Comparison of ENCODE assay signal across 19 mouse cellular contexts in the genomic region with DNA sequence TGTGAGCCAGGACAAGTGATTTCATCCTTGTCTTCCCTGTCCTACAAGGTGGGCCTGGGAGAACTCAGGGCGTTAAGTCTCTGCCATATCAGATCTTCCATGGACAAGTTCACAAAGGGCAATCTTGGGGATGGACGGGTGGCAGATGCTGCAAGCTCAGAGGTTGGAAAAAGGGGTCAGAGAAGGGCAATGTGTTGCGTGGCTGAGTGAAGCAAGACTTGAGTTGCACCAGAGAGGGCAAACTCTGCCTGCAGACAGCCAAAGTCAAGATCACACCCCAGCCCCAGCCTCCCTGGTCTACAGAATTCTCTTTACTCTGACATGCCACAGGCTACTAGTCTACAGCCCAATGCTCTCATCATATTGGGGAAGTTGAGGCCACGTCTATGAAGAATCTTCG. TPM values are rescaled to one million over a fixed set of nuclear protein-coding genes. Genes with fewer than 3 reads are reported as not detected.
DNase-seq lines count a peak whose midpoint lies in the region; TF ChIP-seq lines count a peak whose summit lies in the region.
"Not testable (repeated sequence)": the region's sequence is repeated elsewhere in the genome, so short reads cannot be mapped to it uniquely, and the experiment has no call there.
"Had no signal": no experiment of that assay in that cellular context is flagged by ENCODE, and none has a peak within 500 bp of the region (broad histone marks: within the 10 kb centered on the region; RNA-seq: fewer than 3 reads in every experiment).

No protein-coding gene starts in this region.

- H3K4me3 ChIP-seq in lung, adult 2 months (replicated peaks; ENCODE audit: extremely low read depth, low read depth, low read length) = not testable (repeated sequence)

- DNase-seq in adrenal gland, adult 8-10 months = peak; percentile 43
- DNase-seq in adrenal gland, postnatal 36 days = peak; percentile 55 to 60
- DNase-seq in kidney, postnatal 10 days = peak; percentile 5
- DNase-seq in lung, adult 2 months = peak; percentile 15
- DNase-seq in lung, postnatal 36 days = peak; percentile 34
- peak; percentile 3 to 11 for DNase-seq in spleen, postnatal 10 days (ENCODE audit: low spot score in 2 of 2)

- not testable (repeated sequence) for TF ChIP-seq CTCF in lung, adult 2 months (IDR thresholded peaks at IDR 0.05; ENCODE audit: insufficient read depth, low read length)

- TF ChIP-seq POLR2A in lung, adult 2 months (IDR thresholded peaks at IDR 0.05; ENCODE audit: borderline replicate concordance, extremely low read depth, low read depth, low read length) = not testable (repeated sequence)

- 74% methylated on average over 5 of the region's 5 CpGs for WGBS in lung, adult 2 months

- H3K4me1 ChIP-seq in lung, adult 2 months (ENCODE audit: control insufficient read depth, insufficient read depth, low read length) = not testable (repeated sequence)

RNA-seq across cellular contexts. Expression of a gene that starts 6.3 kb away (rescaled TPM):
- total RNA-seq in adrenal gland, adult 8-10 months (2022) = 1 to 10 TPM in 3 of 4 experiments, under 1 TPM in 1; 0.86 to 4.1 (median 1.9) TPM
- total RNA-seq in adrenal gland, postnatal 36 days (2021) = 1 to 10 TPM in 1 of 2 experiments, not detected in 1; 5.0 TPM
- polyA plus RNA-seq in lung, adult 2 months (2012; rRNA removed) = 1.1 and 5.0 TPM in 2 replicates
- total RNA-seq: CH12.LX; hematopoietic stem cell, adult 5-6 weeks; hindbrain, postnatal 0 days had no signal
- polyA plus RNA-seq: activated CD4-positive, CD25-positive, alpha-beta regulatory T cell, adult 4 months; cortical plate, adult 2 months; forebrain, embryonic 11.5 days; forebrain, embryonic 15.5 days; hindbrain, embryonic 13.5 days; hindbrain, postnatal 0 days had no signal

RNA-seq across cellular contexts. Expression of a gene that starts 39.5 kb away (rescaled TPM):
- 1 to 10 TPM in 1 of 4 experiments, under 1 TPM in 2, not detected in 1; 0.56 to 1.4 (median 0.70) TPM for total RNA-seq in adrenal gland, adult 8-10 months (2022)
- total RNA-seq in adrenal gland, postnatal 36 days (2021) = 1 to 10 TPM in 1 of 2 experiments, not detected in 1; 4.3 TPM
- 0.75 and 2.3 TPM in 2 replicates for polyA plus RNA-seq in lung, adult 2 months (2012; rRNA removed)
- total RNA-seq: CH12.LX; heart, adult 2 months; heart, postnatal 14 days; hematopoietic stem cell, adult 5-6 weeks; hindbrain, postnatal 0 days had no signal
- polyA plus RNA-seq: activated CD4-positive, CD25-positive, alpha-beta regulatory T cell, adult 4 months; cortical plate, adult 2 months; embryonic facial prominence, embryonic 12.5 days; forebrain, embryonic 11.5 days; forebrain, embryonic 15.5 days; heart, adult 2 months; hindbrain, embryonic 13.5 days; hindbrain, postnatal 0 days had no signal

RNA-seq across cellular contexts. Expression of a gene that starts 50.4 kb away (rescaled TPM):
- total RNA-seq in adrenal gland, adult 8-10 months (2022) = 1 to 10 TPM in 2 of 4 experiments, under 1 TPM in 2; 0.25 to 2.4 (median 0.72) TPM
- 1 to 10 TPM in 1 of 2 experiments, not detected in 1; 2.7 TPM for total RNA-seq in adrenal gland, postnatal 36 days (2021)
- 0.91 and 2.6 TPM in 2 replicates for polyA plus RNA-seq in lung, adult 2 months (2012; rRNA removed)
- total RNA-seq: CH12.LX; heart, postnatal 14 days; hematopoietic stem cell, adult 5-6 weeks; hindbrain, postnatal 0 days had no signal
- polyA plus RNA-seq: activated CD4-positive, CD25-positive, alpha-beta regulatory T cell, adult 4 months; brain, embryonic 14.5 days; embryonic facial prominence, embryonic 12.5 days; forebrain, embryonic 11.5 days; forebrain, embryonic 15.5 days; hindbrain, embryonic 13.5 days; hindbrain, postnatal 0 days; Patski had no signal

Comparison
In these comparisons a context has a peak if more than half of its experiments do, and no peak if none do; other contexts are left out.
1. DNase-seq: peak in every context shown above with its lines; median percentile 58 in adrenal gland, postnatal 36 days; 43 in adrenal gland, adult 8-10 months; 34 in lung, postnatal 36 days; 15 in lung, adult 2 months; 7 in spleen, postnatal 10 days; 5 in kidney, postnatal 10 days.